Mouse (Mus musculus) c-Kit-positive CD71-negative TER-119-negative erythroid progenitor cells, embryonic 14.5 days (primary cell): ENCODE data around the gene Arhgef2.

Experiments used
- DNase-seq: peaks from one replicate; pipeline ENCODE4 v3.0.0-alpha.2; 2013; ENCODE audit warnings: low read depth

Gene Arhgef2

DNA sequence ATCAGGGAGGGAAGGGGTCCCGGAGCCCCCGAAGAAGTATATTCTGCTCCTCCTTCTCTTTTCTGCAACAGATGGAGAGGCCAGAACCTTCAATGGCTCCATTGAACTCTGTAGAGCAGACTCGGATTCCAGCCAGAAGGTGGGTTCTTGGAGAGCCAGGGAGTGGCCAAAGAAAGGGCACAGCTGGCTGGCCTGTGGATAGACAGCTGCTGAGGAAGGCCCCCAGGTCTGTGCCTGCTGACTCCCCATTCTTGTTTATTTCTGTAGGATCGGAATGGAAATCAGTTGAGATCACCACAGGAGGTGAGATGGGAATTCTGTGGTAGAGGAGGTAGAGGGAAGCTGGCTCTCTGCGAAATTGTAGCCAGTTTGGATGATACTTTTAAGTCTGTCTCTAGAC lies 37.3 kb downstream of the Arhgef2 start:
- DNase-seq: no peak

DNA sequence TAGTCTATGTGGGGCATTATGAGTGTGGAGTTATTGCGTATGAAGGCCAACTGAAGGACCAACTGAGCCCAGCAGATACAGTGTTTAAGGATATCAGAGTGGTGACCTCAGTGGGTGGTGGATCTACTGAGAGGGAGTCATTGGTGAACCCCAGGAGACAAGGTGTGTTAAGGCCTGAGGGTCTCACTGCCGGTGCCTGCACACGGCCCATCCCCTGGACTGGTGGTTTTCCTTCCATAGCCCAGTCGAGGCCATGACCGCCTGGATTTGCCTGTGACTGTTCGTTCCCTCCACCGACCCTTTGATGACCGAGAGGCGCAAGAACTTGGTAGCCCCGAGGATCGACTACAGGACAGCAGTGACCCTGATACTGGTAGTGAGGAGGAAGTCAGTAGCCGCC lies 40.2 kb downstream of the Arhgef2 start:
- DNase-seq: no peak

DNA sequence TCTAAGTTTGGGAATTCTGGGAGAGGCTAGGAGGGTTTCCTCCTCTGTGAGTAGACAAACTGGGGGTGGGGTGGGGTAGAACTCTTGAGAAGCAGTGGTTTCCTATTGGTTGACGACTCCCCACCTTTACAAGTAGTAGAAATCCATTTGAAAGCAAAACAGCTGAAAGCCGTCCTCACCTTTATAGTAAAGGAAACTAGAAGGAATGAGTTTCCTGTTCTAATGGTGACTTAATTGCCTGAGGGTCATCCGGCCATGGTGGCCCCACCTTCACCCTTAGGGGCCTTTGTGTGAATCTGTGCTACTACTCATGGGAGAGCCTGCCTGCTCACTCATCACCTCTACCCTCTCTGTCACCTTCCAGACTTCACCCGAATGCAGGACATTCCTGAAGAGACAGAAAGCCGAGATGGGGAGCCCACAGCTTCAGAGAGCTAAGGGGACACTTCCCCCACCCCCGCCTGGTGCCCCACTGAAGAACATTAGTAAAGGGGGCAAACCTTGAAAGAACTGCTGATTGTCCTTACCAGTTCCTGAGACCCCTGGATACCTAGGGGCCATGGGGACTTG lies 40.7 kb downstream of the Arhgef2 start:
- DNase-seq: no peak

DNA sequence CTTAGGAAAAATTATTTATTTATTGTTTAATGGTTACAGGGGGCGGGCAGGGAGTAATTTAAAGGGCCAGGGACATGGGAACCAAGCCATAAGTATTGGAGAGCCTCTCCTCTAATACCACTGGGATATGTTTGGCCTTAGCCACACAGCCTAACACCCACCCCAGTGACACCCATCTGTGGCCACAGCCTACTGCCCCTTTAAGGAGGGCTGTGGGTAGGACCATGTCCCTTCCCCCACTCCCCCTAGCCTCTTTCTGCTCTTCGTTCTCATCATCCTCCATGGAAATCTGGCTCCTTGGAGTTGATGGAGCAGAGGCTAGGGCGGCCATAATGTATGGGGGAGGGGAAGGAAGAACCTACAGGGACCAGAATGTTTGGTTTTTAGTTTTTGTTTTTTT lies 41.3 kb downstream of the Arhgef2 start:
- no peak for DNase-seq

DNA sequence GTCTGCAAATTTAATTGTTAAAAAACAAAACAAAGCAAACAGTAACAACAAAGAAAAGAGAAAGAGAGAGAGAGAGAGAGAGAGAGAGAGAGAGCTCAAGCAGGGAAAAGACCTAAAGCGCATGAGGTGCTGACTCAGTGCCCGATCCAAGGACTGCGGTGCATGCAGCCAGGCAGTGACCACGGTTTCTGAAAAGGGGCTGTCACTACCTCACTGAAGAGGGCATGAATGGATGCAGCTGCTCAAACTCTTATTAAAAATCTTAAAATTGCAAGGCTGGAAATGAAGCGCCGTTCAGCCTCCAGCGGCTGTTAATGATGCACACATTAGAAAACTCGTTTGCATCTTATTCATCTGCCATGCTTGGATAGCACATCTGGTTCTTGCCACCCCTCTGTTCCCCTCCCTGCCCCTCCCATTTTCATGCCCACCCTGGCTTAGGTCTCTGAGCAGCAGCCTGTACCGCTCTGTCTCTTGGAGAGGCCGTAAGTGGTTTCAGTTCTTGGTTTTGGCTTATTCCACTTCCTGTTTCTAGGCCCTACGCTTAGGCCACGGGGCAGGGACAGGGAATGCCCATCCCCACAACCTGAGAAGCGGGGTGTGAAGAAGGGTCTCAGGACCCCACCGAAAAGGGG lies 42.1 kb downstream of the Arhgef2 start:
- no peak for DNase-seq

DNA sequence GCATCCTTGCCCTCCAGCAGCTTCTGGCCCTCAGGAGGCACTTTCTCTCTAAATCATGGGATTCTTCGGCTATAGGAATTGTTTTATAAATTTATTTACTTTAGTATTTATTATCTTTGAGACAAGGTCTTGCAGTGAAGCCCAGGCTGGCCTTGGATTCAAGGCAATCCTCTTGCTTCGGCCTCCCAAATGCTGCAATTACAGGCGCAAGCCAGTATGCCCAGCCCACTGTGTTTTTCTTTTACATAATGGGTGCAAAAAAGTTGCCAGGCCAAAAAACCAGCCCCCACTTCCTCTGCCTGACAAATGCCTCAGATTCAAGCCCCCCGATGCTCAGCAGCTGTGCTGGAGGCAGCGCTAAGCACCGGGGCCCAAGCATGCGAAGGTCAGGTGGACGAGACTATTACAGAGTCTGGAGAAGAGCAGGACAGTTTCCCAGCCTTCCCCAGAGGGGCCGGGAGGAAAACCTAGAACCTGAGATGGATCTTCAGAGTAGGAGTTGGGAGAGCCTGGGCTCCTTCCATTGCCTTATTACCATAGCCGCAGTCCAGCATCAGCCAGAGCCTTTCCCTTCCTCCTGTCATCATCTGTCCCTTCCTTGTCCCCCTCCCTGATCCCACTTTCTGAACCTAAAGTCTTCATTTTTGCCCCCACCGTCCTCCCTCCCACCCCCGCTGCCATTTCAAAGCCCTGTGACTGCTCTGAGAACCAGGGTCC lies 42.8 kb downstream of the Arhgef2 start:
- DNase-seq: no peak

DNA sequence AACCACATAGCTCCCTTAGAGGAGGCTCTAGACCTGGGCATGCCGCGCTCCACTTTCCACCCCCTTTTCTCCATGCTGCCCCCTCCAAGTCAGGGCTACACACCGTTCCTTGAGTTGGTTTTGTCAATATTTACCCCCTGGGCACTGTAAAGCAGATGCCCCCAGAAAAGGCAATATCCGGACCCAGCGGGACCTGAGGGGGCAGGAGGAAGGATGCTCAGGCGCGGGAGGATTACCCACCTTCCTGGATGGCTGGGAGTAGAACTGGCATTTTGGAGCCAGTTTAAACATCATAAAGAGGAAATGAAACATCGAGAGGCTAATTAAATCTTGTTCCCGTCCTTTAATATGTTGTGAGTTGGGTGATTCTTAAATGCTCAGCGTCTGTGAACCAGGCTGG lies 43.4 kb downstream of the Arhgef2 start:
- no peak for DNase-seq

DNA sequence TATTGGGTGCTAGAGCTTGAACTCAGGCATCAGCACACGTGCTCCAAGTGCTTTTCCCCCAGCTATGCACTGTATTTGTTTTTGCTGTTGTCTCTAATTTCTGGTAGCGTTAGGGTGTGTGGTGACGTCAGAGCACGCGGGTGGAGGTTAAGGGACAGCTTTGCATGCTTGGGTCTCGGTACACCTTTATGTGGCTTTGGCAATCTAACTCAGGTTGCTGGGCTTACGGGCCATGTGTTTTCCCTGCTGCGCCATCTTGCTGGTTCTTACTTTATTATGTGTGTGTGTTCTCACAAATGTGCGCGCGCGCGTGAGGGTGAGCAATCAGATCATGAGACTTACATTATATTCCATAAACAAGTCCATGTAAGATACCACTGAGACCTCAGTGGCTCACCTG lies 44.2 kb downstream of the Arhgef2 start:
- no peak for DNase-seq

DNA sequence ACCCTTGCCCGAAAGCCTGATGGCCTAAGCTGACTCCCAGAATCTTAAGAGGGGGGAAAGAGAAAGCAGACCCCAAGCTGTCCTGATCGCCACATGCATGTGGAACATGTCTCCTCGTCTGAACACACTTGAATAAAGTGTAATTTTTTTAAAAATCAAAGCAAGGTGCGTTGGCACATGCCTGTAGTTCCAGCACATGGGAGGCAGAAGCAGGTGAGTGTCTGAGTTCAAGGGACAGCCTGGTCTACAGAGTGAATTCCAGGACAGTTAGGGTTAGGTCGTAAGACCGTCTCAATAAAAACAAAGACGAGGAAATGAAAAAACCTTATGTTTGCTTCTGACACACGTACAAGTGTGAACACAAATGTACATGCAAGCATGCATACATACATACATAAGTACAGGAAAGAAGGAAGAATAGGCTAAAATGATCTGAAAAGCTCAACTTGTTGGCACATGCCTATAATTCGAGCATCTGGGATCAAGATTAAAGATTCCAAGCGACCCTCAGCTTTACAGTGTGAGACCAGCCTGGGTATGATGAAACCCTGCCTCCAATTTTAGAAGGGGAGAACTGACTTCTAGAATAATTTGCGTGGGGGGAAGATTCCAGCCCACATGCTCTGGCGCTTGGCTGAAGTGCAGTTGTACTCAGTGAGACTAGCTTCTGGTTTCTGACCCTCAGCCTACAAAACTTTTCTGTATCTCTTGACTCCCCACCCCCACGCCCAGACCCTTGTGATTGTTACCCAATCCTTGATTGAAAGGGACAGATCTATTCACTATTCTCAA lies 45.1 kb downstream of the Arhgef2 start:
- no peak for DNase-seq

DNA sequence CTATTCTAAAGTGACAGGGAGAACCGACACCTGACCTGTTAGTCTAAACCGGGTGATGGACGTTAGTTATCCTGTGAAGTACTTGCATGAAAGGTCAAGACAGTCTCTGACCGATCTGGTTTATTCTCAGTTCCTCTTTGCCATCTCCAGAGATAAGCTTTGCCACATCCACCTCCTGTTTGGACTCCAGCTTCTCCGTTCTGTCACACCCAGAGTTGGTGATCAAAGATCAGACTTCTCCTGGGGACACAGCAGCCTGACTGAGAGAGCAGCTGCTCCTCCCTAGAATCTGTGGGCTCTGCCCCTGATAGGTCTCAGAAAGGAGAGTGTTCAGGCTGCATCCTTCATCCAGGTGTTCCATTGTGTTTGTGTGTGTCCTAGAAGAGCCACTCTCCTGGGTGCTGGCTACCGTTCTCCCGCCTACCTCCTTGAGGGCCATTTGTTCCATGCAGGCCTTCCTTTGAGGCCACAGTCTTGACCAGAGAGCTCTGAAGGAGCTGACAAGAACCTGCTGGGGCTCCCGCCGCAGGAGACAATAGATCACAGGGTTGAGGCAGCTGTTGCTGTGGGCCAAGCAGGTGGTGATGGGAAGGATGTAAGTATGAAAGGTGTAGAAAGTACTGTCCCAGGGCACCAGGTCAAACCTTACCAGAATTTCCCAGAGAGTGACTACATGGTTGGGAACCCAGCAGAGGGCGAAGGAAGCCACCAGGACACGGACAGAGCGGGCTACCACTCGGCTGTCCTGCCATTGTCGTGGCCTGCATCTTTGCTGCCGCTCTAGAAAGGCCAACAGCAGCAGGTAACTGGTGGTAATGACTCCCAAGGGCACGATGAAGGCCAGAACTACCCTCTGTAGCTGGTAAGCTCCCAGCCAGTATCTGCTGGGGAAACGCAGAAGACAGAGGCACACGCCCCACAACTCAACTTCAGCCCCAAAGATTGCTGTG lies 46.2 kb downstream of the Arhgef2 start:
- DNase-seq: no peak

DNA sequence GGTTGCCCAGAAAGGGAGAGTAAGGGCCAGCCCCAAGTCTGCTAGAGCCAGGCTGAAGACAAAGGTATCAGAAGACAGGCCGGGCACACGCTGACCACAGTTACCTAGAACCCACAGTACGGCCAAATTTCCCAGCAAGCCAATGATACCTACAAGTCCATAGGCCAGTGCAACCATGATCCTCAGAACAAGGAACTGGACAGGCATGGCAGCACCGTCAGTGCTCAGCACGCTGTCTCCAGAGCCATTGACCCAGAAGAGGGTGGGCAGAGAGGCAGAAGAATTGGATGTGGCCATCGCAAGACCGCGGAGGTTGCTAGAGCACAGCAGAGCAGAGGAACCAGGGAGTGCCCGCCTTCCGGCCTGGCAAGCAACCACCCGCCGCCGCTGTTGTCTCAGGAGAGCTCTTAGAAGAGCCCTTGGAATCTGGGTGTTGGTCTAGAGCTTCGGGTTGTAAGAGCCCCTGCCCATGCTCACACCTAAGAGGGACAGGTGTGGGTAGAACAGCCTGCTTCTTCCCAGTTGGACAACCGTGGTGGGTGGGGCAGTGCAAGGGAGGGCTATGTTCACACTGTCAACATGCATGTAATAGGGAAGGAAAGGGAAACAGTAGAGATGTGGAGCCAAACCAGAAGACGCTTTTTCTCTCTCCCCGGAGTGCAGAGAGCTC lies 47.2 kb downstream of the Arhgef2 start, which contains the start of gene Rxfp4:
Gene Rxfp4 (minus strand): TSS at position 297 of the 670 bp plus-strand sequence.
- no peak for DNase-seq

DNA sequence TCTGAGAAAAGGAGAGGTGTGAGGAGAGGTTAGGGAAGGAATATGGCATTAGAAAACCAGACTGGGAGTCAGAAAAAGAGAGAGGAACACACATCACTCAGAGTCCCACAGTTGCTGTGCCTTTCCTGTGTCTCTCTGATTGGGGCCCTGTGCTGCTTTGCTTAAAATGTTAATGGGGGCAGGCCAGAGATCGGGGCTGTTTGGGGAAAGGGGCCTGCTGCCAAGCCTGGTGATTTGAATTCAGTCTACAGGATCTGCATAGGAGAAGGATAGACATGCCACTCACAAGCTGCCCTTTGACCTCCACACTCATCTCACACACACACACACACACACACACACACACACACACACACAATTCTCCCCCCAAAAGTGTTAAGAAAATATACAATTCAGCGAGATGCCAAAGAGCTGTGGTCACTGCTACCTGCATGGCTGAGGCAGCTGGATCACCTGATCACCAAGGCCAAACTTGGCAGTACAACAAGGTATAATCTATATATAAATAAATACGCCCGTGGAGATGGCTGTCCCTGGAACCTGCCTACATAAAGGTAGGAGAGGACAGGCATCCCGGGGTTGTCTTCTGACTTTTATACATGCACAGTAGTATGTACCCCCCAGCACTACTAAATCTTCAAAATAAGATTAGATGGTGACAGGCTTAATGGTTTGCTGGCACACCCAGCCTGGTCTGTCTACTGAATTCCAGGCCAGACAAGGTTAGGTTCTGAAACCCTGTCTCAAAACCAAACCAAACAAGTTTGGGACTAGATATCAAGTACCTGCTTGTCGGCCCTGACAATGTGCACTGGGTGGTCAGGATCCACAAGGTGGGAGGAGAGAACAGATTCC lies 48.0 kb downstream of the Arhgef2 start:
- DNase-seq: no peak

DNA sequence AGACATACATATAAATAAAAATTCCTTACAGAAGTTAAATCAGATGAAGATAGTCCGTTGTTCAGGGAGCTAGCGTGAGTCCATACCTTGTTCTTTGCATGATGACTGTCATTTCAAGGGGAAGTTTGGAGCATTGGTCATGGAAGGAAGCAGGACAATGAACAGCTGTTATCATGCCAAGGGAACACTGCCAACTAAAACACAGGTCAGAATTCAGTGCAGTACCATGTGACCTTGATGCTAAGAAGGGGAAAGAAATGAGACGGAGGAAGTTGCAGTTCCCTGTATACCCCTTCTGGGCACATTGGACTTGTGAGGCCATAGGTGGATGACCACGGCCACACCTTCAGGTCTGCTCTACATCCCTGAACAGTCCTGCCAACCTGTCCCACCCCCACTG lies 48.9 kb downstream of the Arhgef2 start:
- DNase-seq: no peak

DNA sequence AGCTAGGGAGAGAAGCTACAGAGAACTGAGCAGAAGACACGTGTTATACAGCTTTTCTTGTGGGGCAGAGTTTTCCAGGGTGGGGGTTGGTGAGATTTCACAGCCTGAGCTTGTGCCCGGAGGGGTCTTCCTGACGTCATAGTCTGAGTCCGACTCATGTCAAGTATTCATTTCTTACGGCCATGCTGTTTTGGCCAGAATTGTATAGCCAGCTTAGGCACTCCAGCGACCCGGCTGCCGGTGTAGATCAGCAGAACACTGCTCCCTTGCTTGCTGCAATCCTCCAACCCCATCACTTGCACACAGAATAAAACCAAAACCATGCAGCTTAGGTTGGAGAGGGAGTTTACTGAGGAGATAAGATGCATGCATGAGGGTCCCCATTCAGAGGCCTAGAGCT lies 49.9 kb downstream of the Arhgef2 start:
- no peak for DNase-seq

DNA sequence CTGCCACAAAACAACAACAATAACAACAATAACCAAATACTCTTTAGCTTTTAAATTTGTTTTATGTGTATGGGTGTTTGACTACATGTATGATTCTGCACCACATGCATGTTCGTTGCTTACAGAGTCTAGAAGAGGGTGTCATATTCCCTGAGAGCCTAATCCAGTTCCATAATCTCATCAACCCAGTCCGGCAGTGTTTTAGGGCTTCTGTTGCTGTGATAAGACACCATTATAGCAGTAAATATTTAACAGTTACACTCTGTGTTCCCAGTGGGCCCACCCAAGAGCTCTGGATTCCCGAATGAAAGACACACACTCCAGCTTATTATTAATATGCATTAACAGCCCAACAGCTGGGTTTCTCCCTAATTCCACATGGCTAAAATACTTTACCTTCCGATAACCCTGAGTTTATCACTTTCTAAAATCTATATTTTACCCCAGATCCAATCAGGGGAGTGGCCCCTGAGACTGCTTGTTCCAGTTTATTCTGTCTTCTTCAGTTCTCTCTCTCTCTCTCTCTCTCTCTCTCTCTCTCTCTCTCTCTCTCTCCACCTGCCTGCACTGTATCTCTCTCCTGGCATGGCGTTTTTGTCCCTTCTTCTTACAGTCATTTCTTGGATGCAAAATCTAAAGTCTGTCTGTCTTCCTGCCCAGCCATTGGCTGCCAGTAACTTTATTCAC lies 52.8 kb downstream of the Arhgef2 start:
- no peak for DNase-seq

DNA sequence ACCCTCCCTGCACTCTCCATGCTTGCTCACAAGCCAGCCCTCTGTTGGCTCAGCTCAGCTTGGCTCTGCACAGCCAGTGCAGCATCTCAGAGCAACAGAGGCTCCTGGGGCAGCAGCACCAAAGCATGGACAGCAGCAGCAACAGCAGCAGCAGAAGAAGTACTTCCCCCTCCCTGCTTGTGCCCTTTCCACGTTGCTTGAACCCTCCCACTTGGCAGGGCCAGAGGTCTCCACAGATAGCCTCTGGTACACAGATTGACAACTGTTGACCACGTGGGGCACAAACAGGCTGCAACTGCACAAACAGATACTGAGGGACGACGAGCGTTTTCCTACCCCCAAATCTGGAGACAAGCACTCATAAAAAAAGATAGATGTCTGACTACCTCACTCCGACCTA lies 54.0 kb downstream of the Arhgef2 start:
- no peak for DNase-seq

DNA sequence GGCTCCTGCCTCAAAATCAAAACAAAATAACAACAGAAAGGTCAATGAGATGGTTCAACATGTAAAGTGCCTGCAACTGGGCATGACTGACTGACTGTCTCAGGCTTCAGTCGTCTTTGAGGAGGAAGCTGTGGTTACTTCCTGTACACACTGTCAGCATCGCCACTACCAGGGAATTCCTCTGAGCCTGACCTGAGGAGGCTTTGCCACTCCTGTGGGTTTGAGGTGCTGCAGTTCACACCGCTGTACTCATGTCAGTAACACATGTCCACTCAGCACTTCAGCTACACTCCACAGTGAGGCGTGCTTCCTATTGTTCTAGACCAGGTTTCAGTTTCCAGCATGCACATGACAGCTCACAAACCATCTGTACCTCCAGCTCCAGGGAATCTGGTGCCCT lies 58.3 kb downstream of the Arhgef2 start:
- no peak for DNase-seq

DNA sequence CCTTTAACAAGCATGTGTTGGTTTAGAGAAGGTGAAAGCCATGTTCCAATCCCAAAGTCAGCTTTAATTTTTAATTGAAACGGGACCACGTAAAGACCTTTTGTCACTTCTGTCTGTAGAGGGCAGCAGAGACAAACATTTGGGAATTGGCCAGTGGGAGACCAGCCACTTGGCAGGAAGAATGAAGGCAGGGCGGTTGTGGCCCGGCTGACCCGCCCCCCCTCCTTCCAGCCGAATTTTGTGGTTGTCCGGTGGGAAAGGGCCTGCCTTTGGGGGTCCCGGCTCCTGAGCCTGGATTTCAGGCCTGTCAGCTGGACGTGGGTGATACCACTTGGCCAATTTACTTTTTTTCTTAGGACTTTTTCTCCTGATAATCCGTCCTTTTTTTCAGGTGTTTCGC lies 71.6 kb downstream of the Arhgef2 start:
- peak; percentile 86 for DNase-seq

DNA sequence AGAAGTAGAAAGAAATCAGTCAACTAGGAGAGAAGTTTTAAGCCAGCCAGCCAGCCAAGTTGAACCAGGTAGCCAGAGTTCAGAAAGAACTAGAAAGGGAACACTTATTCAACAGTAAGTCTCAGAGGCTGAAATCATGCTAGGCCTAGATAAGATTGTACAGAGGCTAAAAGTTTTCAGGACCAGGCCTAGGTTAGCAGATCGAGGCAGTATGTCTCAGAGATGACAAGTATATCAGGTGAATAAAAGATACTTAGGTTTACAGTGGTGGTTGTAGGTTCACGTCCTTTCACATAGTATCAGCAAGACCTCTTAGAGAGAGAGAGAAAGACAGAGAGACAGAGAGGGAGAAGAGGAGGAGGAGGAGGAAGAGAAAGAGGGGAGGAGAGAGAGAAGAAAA lies 78.0 kb downstream of the Arhgef2 start:
- DNase-seq: no peak
